Mouse (Mus musculus): ENCODE data around the gene Cldn34a.
"Not testable (repeated sequence)": the region's sequence is repeated elsewhere in the genome, so short reads cannot be mapped to it uniquely, and the experiment has no call there.

Gene Cldn34a

GRCm38 (mm10) chrX:152563034-152563433, at the start of gene Cldn34a:
Gene Cldn34a, plus strand, starts transcription at chrX:152563334.
- no peak for DNase-seq

GRCm38 (mm10) chrX:152518611-152519010, 44.5 kb upstream of the Cldn34a start:
- not testable (repeated sequence) for DNase-seq

GRCm38 (mm10) chrX:152545736-152546135, 17.4 kb upstream of the Cldn34a start:
- DNase-seq = no peak

GRCm38 (mm10) chrX:152548180-152548579, 15.0 kb upstream of the Cldn34a start:
- no peak for DNase-seq

GRCm38 (mm10) chrX:152557446-152557845, 5.7 kb upstream of the Cldn34a start:
- no peak for DNase-seq

All from kidney, adult 9 months (tissue).